Comparison of ENCODE assay signal across 8 mouse cellular contexts in genomic region chr1:92648673-92649072, GRCm38 (mm10). TPM values are rescaled to one million over a fixed set of nuclear protein-coding genes. Genes with fewer than 3 reads are reported as not detected.
DNase-seq lines count a peak whose midpoint lies in the region; ATAC-seq and TF ChIP-seq lines count a peak whose summit lies in the region.

TSS of gene Otos (minus strand) at chr1:92648841.

- H3K4me1 ChIP-seq in embryonic facial prominence, embryonic 13.5 days, result peaks cover 7% of the 10 kb centered on the region; the same call in 1 of the 2 replicates
- peaks cover 3% of the 10 kb centered on the region; the same call in 1 of the 2 replicates for H3K4me1 ChIP-seq in heart, embryonic 16.5 days (ENCODE audit: control insufficient read depth, insufficient read depth, low read length)
- H3K4me1 ChIP-seq in liver, postnatal 0 days (ENCODE audit: insufficient read depth), result peaks cover 8% of the 10 kb centered on the region; the same call in 1 of the 2 replicates

- DNase-seq in CD8-positive naive resting alpha-beta T cell, adult 2 months (ENCODE audit: low read depth in 2 of 2, low spot score in 2 of 2), result peak; percentile 33 to 39
- DNase-seq in adrenal gland, postnatal 4 days (ENCODE audit: low spot score in 2 of 2), result peak; percentile 51 to 52
- DNase-seq in kidney, postnatal 25 days, result peak; percentile 70 to 78
- peak; percentile 76 for DNase-seq in liver, postnatal 0 days
- peak; percentile 72 for DNase-seq in testis, postnatal 14 days (ENCODE audit: low spot score)

- H3K4me3 ChIP-seq in embryonic facial prominence, embryonic 13.5 days, result no peak within 1 kb of the TSS
- H3K4me3 ChIP-seq in heart, embryonic 16.5 days (ENCODE audit: low read length), result no peak within 1 kb of the TSS
- peak within 1 kb of the TSS; percentile 19; the same call in 1 of the 2 replicates for H3K4me3 ChIP-seq in liver, postnatal 0 days (ENCODE audit: low read depth, low read length)

- no peak within 1 kb of the TSS for H3K27ac ChIP-seq in embryonic facial prominence, embryonic 13.5 days
- no peak within 1 kb of the TSS for H3K27ac ChIP-seq in heart, embryonic 16.5 days (ENCODE audit: low read length)
- H3K27ac ChIP-seq in liver, postnatal 0 days (ENCODE audit: low read depth), result no peak within 1 kb of the TSS

- no peak within 1 kb of the TSS for H3K9ac ChIP-seq in embryonic facial prominence, embryonic 13.5 days
- no peak within 1 kb of the TSS for H3K9ac ChIP-seq in heart, embryonic 16.5 days (ENCODE audit: low read length)
- H3K9ac ChIP-seq in liver, postnatal 0 days (replicated peaks), result no peak within 1 kb of the TSS

- TF ChIP-seq EP300 in liver, postnatal 0 days (IDR thresholded peaks at IDR 0.05; ENCODE audit: low read depth), result no peak

- no peaks in the 10 kb centered on the region for H3K36me3 ChIP-seq in embryonic facial prominence, embryonic 13.5 days
- no peaks in the 10 kb centered on the region for H3K36me3 ChIP-seq in heart, embryonic 16.5 days (ENCODE audit: control insufficient read depth, insufficient read depth)
- no peaks in the 10 kb centered on the region for H3K36me3 ChIP-seq in liver, postnatal 0 days (replicated peaks; ENCODE audit: insufficient read depth, low read length)

- TF ChIP-seq CTCF in liver, postnatal 0 days (IDR thresholded peaks at IDR 0.05; ENCODE audit: low read depth), result peak; percentile 77

- H3K27me3 ChIP-seq in embryonic facial prominence, embryonic 13.5 days, result no peaks in the 10 kb centered on the region
- no peaks in the 10 kb centered on the region for H3K27me3 ChIP-seq in heart, embryonic 16.5 days (ENCODE audit: control insufficient read depth, insufficient read depth, low read length)
- no peaks in the 10 kb centered on the region for H3K27me3 ChIP-seq in liver, postnatal 0 days (ENCODE audit: insufficient read depth, low read length)

- 26% methylated on average over 8 of the region's 8 CpGs for WGBS in embryonic facial prominence, embryonic 13.5 days
- WGBS in heart, embryonic 16.5 days, result 23% methylated on average over 8 of the region's 8 CpGs
- WGBS in liver, postnatal 0 days (ENCODE audit: insufficient replicate concordance), result 18% methylated on average over 8 of the region's 8 CpGs

- peak within 1 kb of the TSS; percentile 27 for H3K4me2 ChIP-seq in embryonic facial prominence, embryonic 13.5 days
- peak within 1 kb of the TSS; percentile 22 for H3K4me2 ChIP-seq in heart, embryonic 16.5 days (ENCODE audit: low read depth, low read length)
- H3K4me2 ChIP-seq in liver, postnatal 0 days (ENCODE audit: low read depth, low read length), result peak within 1 kb of the TSS; percentile 50

- H3K9me3 ChIP-seq in embryonic facial prominence, embryonic 13.5 days, result no peaks in the 10 kb centered on the region
- no peaks in the 10 kb centered on the region for H3K9me3 ChIP-seq in heart, embryonic 16.5 days (replicated peaks; ENCODE audit: control insufficient read depth, low read length)
- H3K9me3 ChIP-seq in liver, postnatal 0 days (ENCODE audit: low read length), result no peaks in the 10 kb centered on the region

- ATAC-seq in embryonic facial prominence, embryonic 13.5 days (ENCODE audit: insufficient number of reproducible peaks, insufficient read depth, low FRiP score, low TSS enrichment, low read depth), result no peak
- ATAC-seq in heart, embryonic 16.5 days (replicated peaks; ENCODE audit: extremely low read depth, insufficient read depth, low FRiP score), result 0 out of 2 replicates have a peak, but pooled peaks have one; percentile 47
- ATAC-seq in liver, postnatal 0 days, result peak; percentile 51; the same call in 1 of the 2 replicates
- ATAC-seq in neutrophil, adult 5-6 weeks (ENCODE audit: extremely low read depth, insufficient number of reproducible peaks, low FRiP score, poor library complexity, severe bottlenecking), result peak; percentile 45

RNA-seq across cellular contexts. Expression of gene Otos, which starts in this region (rescaled TPM):
- total RNA-seq in adrenal gland, postnatal 4 days (2021), result under 1 TPM; 0.34 to 0.59 TPM
- polyA plus RNA-seq in embryonic facial prominence, embryonic 13.5 days (2015; fragmentation: Nextera tagmentation; extraction: Ambion mirVana), result not detected in 2 replicates
- 0.24 and 0.47 TPM in 2 replicates for polyA plus RNA-seq in heart, embryonic 16.5 days (2015; fragmentation: Nextera tagmentation; extraction: Ambion mirVana)
- 0.16 TPM in 1 of 2 replicates, not detected in the other for polyA plus RNA-seq in liver, postnatal 0 days (2015; fragmentation: Nextera tagmentation; extraction: Ambion mirVana)
- not detected in 2 replicates for total RNA-seq in neutrophil, adult 5-6 weeks (2017)

Comparison
In these comparisons a context has a peak if more than half of its experiments do, and no peak if none do; other contexts are left out.
1. Peak in DNase-seq in adrenal gland, postnatal 4 days; RNA of the gene not detected or under 1 TPM.
2. Peak in ATAC-seq and H3K4me2 ChIP-seq in heart, embryonic 16.5 days; RNA of the gene not detected or under 1 TPM.
3. Peak in DNase-seq, ATAC-seq, H3K4me3 ChIP-seq and H3K4me2 ChIP-seq in liver, postnatal 0 days; RNA of the gene not detected or under 1 TPM.
4. Peak in ATAC-seq in neutrophil, adult 5-6 weeks; RNA of the gene not detected or under 1 TPM.